Mouse (Mus musculus) midbrain, embryonic 13.5 days (tissue): ENCODE data around the gene Nbea. TPM values are rescaled to one million over a fixed set of nuclear protein-coding genes. Genes with fewer than 3 reads are reported as not detected.
"Not testable (repeated sequence)": the region's sequence is repeated elsewhere in the genome, so short reads cannot be mapped to it uniquely, and the experiment has no call there.

Experiments
- ATAC-seq: fragments of 200-750 bp; cut with Nextera tagmentation; 2 replicates; pipeline ENCODE4 v1.8.0; 2017; ENCODE audit warnings: mild to moderate bottlenecking, moderate TSS enrichment, moderate library complexity
- H3K27ac ChIP-seq: fragments of 300-500 bp; sonication (generic); 2 replicates; pipeline ENCODE4 v1.5.1; 2015; ENCODE audit warnings: inconsistent platforms, mild to moderate bottlenecking, moderate library complexity
- H3K27me3 ChIP-seq: fragments of 300-500 bp; sonication (generic); 2 replicates; pipeline ENCODE4 v1.6.1; 2015; ENCODE audit warnings: mild to moderate bottlenecking, inconsistent platforms
- H3K36me3 ChIP-seq: fragments of 300-500 bp; sonication (generic); 2 replicates; pipeline ENCODE4 v1.6.1; 2015; ENCODE audit warnings: mild to moderate bottlenecking, inconsistent platforms
- H3K4me1 ChIP-seq: fragments of 300-500 bp; sonication (generic); replicated peaks from 2 replicates; pipeline ENCODE4 v1.6.1; 2015; ENCODE audit warnings: inconsistent platforms
- H3K4me2 ChIP-seq: fragments of 300-500 bp; sonication (generic); replicated peaks from 2 replicates; pipeline ENCODE4 v1.6.1; 2015; ENCODE audit warnings: moderate library complexity, mild to moderate bottlenecking, inconsistent platforms
- H3K4me3 ChIP-seq: fragments of 300-500 bp; sonication (generic); replicated peaks from 2 replicates; pipeline ENCODE4 v1.5.1; 2015; ENCODE audit warnings: mild to moderate bottlenecking, inconsistent platforms
- H3K9ac ChIP-seq: fragments of 300-500 bp; sonication (generic); replicated peaks from 2 replicates; pipeline ENCODE4 v1.6.1; 2015; ENCODE audit warnings: mild to moderate bottlenecking, inconsistent platforms
- H3K9me3 ChIP-seq: fragments of 300-500 bp; sonication (generic); 2 replicates; pipeline ENCODE4 v1.6.1; 2016; ENCODE audit warnings: mild to moderate bottlenecking, inconsistent platforms
- WGBS: fragments of 180-500 bp; shearing (Covaris S2); methylation state at CpG from one replicate; pipeline ENCODE4 v1.1.7; 2015; 5-methylcytosine and 5-hydroxymethylcytosine counted together
- polyA plus RNA-seq: library from polyadenylated mRNA; unstranded; fragments of >200 nt; fragmentation: Nextera tagmentation; extraction: Ambion mirVana; gene quantifications from 2 replicates; pipeline ENCODE4 v1.2.1, GENCODE M21; 2015

Nbea gene
- polyA plus RNA-seq, 1 experiment from 2014 or later, result 53.0 TPM

DNA sequence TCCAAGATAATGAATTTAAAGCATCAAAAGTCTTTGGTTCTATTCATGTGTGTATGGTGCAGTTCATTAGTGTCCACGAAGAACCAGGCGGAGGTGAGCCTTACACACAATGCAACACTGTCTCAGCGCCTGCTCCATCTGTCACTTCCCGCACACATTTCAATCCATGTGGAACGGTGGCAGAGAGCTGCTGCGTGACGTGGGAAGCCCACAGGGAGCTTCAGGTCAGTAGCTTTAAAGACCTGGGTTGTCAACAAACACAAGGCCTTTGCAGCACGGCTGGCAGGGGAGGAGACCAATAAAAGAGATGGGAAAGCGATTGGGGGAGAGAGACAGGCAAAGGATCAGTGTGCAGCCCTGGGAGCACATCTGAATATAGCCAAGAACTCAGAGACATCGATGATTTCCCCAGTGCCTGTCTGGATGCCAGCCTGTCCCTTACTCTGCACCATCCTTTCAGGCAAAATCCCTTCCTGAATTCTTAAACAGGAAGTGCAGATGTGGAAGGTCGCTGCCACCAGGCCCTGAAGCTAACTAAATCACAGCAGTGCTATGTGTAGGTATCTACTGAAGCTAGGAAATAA, 539.4 kb downstream of the Nbea start:
- Histone ChIP-seq H3K4me1 (peaks cover 15% of the 10 kb centered on the region), H3K27ac (peak overlapping the region; percentile 72), H3K27me3 (no peaks in the 10 kb centered on the region), H3K9ac (peak overlapping the region; percentile 29), H3K36me3 (peaks cover 54% of the 10 kb centered on the region), H3K9me3 (no peaks in the 10 kb centered on the region), H3K4me3 (no peak overlapping the region), H3K4me2 (no peak overlapping the region)
- WGBS, result 36% methylated on average over 11 of the region's 11 CpGs
- peak; percentile 72 for ATAC-seq

- peaks cover 15% of the 10 kb centered on the region for H3K4me1 ChIP-seq
- H3K9me3 ChIP-seq, result no peaks in the 10 kb centered on the region
- H3K27ac ChIP-seq, result peak overlapping the region; percentile 80
- H3K4me3 ChIP-seq, result no peak overlapping the region
- no peaks in the 10 kb centered on the region for H3K27me3 ChIP-seq
- peak; percentile 67 for ATAC-seq
- H3K4me2 ChIP-seq, result no peak overlapping the region
- H3K36me3 ChIP-seq, result peaks cover 20% of the 10 kb centered on the region
- 64% methylated on average over 7 of the region's 7 CpGs for WGBS
- no peak overlapping the region for H3K9ac ChIP-seq
Observed at GRCm38 (mm10) chr3:55637660-55638059, 545.8 kb downstream of the Nbea start.

DNA sequence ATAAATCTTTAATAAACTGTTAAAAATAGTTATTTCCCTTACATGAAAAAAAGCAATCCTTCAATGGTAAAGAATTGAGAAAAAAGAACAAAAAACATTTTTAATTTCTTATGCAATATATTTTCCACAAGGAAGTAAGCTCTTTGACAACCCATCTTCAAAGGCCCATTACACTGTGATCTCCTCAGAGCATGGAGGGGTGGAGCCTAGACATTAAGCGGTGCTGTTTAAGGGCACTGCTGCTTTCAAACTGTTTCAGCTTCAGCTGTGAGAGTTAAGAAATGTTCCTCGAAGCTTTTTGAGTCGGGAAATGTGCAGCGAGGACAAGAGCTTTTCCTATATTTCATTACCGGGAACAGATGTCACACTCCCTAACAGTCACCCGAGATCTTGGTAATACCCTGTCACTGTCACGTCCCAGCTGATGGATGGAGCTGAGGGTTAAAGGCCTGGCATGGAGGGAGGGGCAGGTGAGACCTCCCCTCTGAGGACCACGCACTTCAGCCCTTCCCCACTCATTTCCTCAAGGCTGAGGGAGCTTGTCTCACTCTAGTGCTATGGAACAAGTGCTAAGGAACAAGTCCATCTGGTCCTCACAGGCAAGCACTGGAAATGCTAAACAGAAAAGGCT, 547.8 kb downstream of the Nbea start:
- no peak overlapping the region for H3K9ac ChIP-seq
- ATAC-seq, result 0 out of 2 replicates have a peak, but pooled peaks have one; percentile 16
- H3K27ac ChIP-seq, result peak overlapping the region; percentile 41; the same call in 1 of the 2 replicates
- H3K4me2 ChIP-seq, result no peak overlapping the region
- 66% methylated on average over 8 of the region's 8 CpGs for WGBS
- H3K27me3 ChIP-seq, result no peaks in the 10 kb centered on the region
- H3K4me1 ChIP-seq, result peaks cover 15% of the 10 kb centered on the region
- H3K36me3 ChIP-seq, result peaks cover 23% of the 10 kb centered on the region
- no peak overlapping the region for H3K4me3 ChIP-seq
- H3K9me3 ChIP-seq, result no peaks in the 10 kb centered on the region

DNA sequence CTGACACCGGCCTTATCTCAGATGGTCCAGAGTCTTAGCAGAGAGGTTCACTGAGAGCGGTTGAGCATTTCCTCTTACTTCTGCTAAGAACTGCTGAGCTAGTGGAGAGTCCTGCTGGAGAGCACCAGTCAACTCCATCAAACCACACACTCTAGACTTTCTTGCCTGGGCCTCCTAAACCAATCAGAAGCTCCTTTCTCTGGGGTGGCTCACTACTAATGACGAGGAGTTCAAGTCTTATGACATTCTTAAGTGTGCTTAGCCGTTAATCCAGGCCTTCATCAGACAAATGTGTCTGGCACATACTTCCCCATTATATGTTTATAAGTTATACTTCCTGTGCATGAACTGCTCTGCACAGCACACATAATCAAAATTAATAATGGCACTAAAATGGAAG, 556.4 kb downstream of the Nbea start:
- Histone ChIP-seq H3K4me1 (no peaks in the 10 kb centered on the region), H3K4me3 (no peak overlapping the region), H3K36me3 (peaks cover 58% of the 10 kb centered on the region), H3K9ac (no peak overlapping the region), H3K27me3 (no peaks in the 10 kb centered on the region), H3K4me2 (no peak overlapping the region), H3K9me3 (no peaks in the 10 kb centered on the region), H3K27ac (no peak overlapping the region)
- WGBS, result 92% methylated on average over 4 of the region's 4 CpGs
- ATAC-seq, result no peak

GRCm38 (mm10) chr3:55621958-55622357, 561.5 kb downstream of the Nbea start:
- not testable (repeated sequence) for H3K36me3 ChIP-seq, H3K4me3 ChIP-seq, H3K9ac ChIP-seq, H3K27ac ChIP-seq, ATAC-seq, H3K4me1 ChIP-seq, H3K27me3 ChIP-seq, H3K4me2 ChIP-seq, H3K9me3 ChIP-seq
- 91% methylated on average over 3 of the region's 3 CpGs for WGBS

- 0 out of 2 replicates have a peak, but pooled peaks cover 3% of the 10 kb centered on the region for H3K36me3 ChIP-seq
- no peak overlapping the region for H3K27ac ChIP-seq
- no peaks in the 10 kb centered on the region for H3K9me3 ChIP-seq
- no peak overlapping the region for H3K4me2 ChIP-seq
- H3K27me3 ChIP-seq, result no peaks in the 10 kb centered on the region
- no peak overlapping the region for H3K4me3 ChIP-seq
- 92% methylated on average over 3 of the region's 3 CpGs for WGBS
- H3K9ac ChIP-seq, result no peak overlapping the region
- no peaks in the 10 kb centered on the region for H3K4me1 ChIP-seq
- no peak for ATAC-seq
Observed at GRCm38 (mm10) chr3:55618396-55618795, 565.1 kb downstream of the Nbea start.

DNA sequence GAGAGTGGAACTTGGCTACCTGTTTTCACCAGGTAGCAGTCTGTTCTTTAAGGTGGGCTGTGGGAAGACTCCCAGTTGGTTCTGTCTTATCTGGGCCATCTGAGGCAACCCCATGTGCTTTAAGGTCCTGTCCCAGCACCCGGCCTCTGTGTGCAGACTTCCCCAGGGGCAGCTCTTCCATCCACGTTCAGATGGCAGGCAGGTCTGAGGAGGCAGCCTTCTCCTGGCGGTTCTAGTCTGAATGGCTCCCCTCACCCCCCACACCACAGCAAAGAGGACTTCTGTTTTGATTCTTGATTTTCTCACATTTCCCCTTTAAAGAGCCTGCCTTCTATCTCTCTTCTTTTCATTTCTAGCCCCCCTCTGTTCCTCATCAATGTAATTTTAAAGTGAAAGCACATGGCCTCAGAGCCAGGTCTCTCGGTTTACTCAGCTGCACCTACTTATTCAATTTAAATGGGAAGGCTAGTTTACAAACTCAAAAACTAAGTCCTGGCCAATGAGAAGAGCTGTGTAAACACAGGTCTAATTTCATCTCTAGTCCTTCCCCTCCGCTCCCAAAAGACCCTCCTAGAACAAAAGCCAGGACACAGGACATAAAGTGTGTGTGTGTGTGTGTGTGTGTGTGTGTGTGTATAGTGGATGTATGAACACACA, 570.9 kb downstream of the Nbea start:
- ATAC-seq, result no peak
- H3K4me3 ChIP-seq, result no peak overlapping the region
- H3K9me3 ChIP-seq, result no peaks in the 10 kb centered on the region
- no peak overlapping the region for H3K4me2 ChIP-seq
- no peaks in the 10 kb centered on the region for H3K27me3 ChIP-seq
- no peaks in the 10 kb centered on the region for H3K36me3 ChIP-seq
- no peak overlapping the region for H3K9ac ChIP-seq
- H3K27ac ChIP-seq, result no peak overlapping the region
- 0 out of 2 replicates have a peak, but pooled peaks cover 4% of the 10 kb centered on the region for H3K4me1 ChIP-seq
- 61% methylated on average over 5 of the region's 5 CpGs for WGBS

DNA sequence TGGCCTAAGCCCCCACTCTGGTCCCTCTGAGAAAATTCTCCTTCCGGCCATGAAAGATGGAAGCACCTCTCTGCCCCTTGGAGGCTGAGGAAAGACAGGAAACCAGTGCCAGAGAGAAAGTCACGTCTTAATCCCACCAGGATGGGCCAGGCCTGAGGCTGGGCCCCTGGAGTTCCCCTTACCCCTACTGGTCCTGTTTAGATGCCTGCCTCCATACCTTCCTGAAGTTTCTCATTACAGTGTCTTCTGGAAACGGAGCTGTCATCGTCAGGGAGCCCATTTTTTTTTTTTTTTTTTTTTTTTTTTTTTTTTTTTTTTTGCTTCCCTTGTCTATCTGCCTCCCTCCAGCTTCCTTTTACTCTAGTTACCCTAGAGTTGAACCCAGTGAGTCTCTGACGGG, 571.5 kb downstream of the Nbea start:
- H3K9me3 ChIP-seq, result no peaks in the 10 kb centered on the region
- no peaks in the 10 kb centered on the region for H3K27me3 ChIP-seq
- no peak overlapping the region for H3K9ac ChIP-seq
- H3K27ac ChIP-seq, result no peak overlapping the region
- H3K36me3 ChIP-seq, result no peaks in the 10 kb centered on the region
- no peak overlapping the region for H3K4me3 ChIP-seq
- ATAC-seq, result no peak
- no peak overlapping the region for H3K4me2 ChIP-seq
- 0 out of 2 replicates have a peak, but pooled peaks cover 4% of the 10 kb centered on the region for H3K4me1 ChIP-seq
- WGBS, result 78% methylated on average over 5 of the region's 5 CpGs

- Histone ChIP-seq H3K4me3 (no peak overlapping the region), H3K27ac (no peak overlapping the region), H3K4me2 (no peak overlapping the region), H3K36me3 (no peaks in the 10 kb centered on the region), H3K9ac (no peak overlapping the region), H3K9me3 (no peaks in the 10 kb centered on the region), H3K27me3 (no peaks in the 10 kb centered on the region), H3K4me1 (0 out of 2 replicates have a peak, but pooled peaks cover 4% of the 10 kb centered on the region)
- no peak for ATAC-seq
- whole genome bisulfite sequencing, result 86% methylated on average over 12 of the region's 12 CpGs
Observed at GRCm38 (mm10) chr3:55610191-55610590, 573.3 kb downstream of the Nbea start.

DNA sequence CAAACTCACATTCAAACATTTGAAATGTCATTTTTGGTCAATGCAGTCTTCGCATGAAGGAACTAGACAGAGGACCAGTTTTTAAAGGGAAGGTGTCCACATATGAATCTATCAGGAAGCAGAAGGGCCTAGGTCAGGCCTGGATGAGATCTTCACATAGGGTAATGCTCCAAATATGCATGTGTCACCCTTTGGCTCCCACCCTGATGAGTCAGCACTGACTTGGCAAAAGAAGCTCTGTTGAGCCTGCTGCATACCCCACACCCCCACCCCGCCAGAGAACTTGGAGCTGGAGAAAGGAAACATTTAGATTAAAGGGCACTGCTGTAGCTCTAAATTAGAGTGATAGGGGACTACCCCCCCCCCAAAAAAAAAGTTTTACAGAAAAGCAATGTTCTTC, 583.2 kb downstream of the Nbea start:
- Histone ChIP-seq H3K4me3 (no peak overlapping the region), H3K36me3 (no peaks in the 10 kb centered on the region), H3K9me3 (no peaks in the 10 kb centered on the region), H3K4me1 (0 out of 2 replicates have a peak, but pooled peaks cover 3% of the 10 kb centered on the region), H3K9ac (no peak overlapping the region), H3K27me3 (no peaks in the 10 kb centered on the region), H3K4me2 (no peak overlapping the region), H3K27ac (no peak overlapping the region)
- 87% methylated on average over 2 of the region's 2 CpGs for WGBS
- ATAC-seq, result no peak

DNA sequence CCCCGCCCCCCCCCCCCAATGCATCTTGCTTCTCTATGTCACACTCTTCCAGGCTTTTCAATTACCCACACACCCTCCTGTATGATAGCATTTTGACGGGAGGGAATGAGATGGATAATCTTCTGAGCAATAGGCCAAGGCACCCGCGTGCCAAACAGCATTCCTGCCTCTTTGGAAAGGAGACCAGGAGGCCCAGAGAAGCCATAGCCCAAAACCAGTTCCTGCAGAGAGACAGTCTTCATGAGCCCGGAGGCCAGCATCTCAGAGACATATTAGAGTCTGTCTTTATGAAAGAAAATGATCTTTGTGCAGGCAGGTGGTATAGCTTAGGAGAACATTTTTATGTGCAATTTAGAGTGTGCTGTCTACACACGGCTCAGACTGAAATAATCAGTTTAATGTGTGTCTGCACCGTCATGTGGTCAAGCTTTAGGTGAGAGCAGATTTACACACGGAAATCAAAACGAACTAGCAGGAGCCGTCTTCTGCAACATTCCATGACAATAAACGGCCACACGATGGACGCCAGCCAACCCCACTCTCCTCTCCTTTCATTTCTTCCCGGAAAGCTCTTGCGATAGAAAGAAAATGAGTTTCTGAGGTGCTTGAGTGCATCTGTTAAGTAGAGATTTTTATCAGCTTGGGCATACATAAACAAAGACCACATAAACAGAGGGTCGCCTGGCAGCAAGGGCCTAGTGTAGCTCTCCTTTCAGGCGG, 584.0 kb downstream of the Nbea start:
- Histone ChIP-seq H3K9me3 (no peaks in the 10 kb centered on the region), H3K36me3 (no peaks in the 10 kb centered on the region), H3K27ac (peak overlapping the region; percentile 39; the same call in 1 of the 2 replicates), H3K27me3 (no peaks in the 10 kb centered on the region), H3K4me2 (no peak overlapping the region), H3K4me1 (0 out of 2 replicates have a peak, but pooled peaks cover 3% of the 10 kb centered on the region), H3K4me3 (no peak overlapping the region), H3K9ac (no peak overlapping the region)
- WGBS, result 75% methylated on average over 17 of the region's 17 CpGs
- no peak for ATAC-seq

GRCm38 (mm10) chr3:55598681-55599080, 584.8 kb downstream of the Nbea start:
- no peaks in the 10 kb centered on the region for H3K27me3 ChIP-seq
- H3K36me3 ChIP-seq, result no peaks in the 10 kb centered on the region
- 73% methylated on average over 2 of the region's 2 CpGs for WGBS
- H3K9ac ChIP-seq, result no peak overlapping the region
- no peak for ATAC-seq
- 0 out of 2 replicates have a peak, but pooled peaks cover 3% of the 10 kb centered on the region for H3K4me1 ChIP-seq
- H3K4me2 ChIP-seq, result no peak overlapping the region
- no peak overlapping the region for H3K4me3 ChIP-seq
- no peaks in the 10 kb centered on the region for H3K9me3 ChIP-seq
- no peak overlapping the region for H3K27ac ChIP-seq
